Mouse (Mus musculus) bone marrow macrophage, adult 2 months (primary cell): Measurements from ENCODE around the gene C330007P06Rik.
"Not testable (repeated sequence)": the region's sequence is repeated elsewhere in the genome, so short reads cannot be mapped to it uniquely, and the experiment has no call there.

ENCODE experiments used
- CTCF ChIP-seq: IDR thresholded peaks from 2 replicates; pipeline ENCODE4 v1.5.1; 2012; ENCODE audit warnings: low read depth, mild to moderate bottlenecking, low read length, moderate library complexity
- POLR2A ChIP-seq: IDR thresholded peaks from 2 replicates; pipeline ENCODE4 v1.6.1; 2012; ENCODE audit warnings: mild to moderate bottlenecking, low read depth, low read length, borderline replicate concordance

DNA sequence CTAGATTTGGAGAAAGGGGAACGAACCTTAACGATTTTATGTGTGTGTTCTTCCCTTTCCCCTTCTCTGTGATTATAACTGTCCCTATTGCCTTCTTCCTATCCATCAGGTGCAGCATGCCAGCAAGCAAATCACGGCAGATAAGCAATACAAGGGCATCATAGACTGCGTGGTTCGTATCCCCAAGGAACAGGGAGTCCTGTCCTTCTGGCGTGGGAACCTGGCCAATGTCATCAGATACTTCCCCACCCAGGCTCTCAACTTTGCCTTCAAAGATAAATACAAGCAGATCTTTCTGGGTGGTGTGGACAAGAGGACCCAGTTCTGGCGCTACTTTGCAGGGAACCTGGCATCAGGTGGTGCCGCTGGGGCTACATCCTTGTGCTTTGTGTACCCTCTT lies 77.2 kb downstream of the C330007P06Rik start:
- not testable (repeated sequence) for TF ChIP-seq POLR2A, CTCF
